Mouse (Mus musculus) kidney, postnatal 36 days (tissue): ENCODE measurements around the gene Lrch4.
A peak's percentile ranks its signal among the peaks of the same experiment; 100 is the strongest.
"Not testable (repeated sequence)": the region's sequence is repeated elsewhere in the genome, so short reads cannot be mapped to it uniquely, and the experiment has no call there.

Experiments
- DNase-seq, 2 experiments: peaks; one replicate each; pipeline ENCODE4 v3.0.0; 2021 to 2022; ENCODE audit warnings: mixed read lengths in 2 of 2

The Lrch4 gene

DNA sequence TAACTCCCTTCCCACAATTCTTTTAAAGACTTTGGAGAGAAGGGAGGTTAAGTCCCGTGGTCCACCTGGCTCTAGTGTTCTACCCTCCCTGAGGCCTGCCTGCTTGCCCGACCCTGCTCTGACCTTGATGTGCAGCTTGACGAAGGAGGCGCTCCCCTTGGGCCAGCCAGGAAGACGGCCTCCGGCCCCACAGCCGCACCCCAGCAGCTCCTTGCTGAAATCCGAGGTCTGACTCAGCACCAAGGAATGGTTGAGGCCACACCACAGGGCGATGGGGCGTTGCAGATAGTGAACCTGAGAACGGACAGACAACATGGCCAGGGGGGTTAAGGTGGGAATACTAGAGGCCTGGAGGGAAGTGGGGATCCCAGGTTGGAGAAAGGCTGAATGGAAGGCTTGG is 15.4 kb upstream of the Lrch4 start, which contains the start of gene Pcolce:
Gene Pcolce (minus strand): TSS at position 235 of the 400 bp plus-strand sequence.
- peak in 1 of 2 experiments; percentile 24 for DNase-seq

DNA sequence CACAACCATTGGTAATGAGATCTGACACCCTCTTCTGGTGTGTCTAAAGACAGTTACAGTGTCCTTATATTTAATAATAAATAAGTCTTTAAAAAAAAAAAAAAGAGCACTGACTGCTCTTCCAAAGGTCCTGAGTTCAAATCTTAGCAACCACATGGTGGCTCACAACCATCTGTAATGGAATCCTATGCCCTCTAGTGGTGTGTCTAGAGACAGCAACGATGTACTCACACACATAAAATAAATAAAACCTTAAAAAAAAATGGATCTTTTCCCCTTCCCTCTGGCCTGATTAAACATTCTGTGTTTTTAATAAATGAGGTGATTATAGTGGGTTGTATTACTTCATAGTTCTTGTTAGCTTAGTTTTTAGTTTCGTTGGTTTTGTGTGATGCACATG is 14.0 kb upstream of the Lrch4 start:
- DNase-seq: not testable (repeated sequence)

DNA sequence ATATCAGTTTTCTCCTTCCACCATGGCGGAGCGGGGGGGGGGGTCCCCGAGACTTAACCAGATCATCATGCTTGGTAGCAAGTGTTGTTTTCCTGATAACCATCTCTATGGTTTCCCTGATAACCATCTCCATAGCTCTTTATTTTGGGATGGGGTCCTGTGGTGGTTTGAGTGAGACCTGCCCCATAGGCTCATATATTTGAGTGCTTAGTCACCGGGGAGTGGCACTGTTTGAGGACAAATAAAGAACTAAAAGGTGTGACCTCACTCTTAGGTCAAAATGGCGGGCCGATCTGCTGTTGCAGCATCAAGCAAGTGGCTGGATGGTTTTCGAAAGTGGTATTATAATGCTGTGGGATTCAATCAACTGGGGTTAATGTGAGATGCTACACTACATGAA is 13.6 kb upstream of the Lrch4 start:
- DNase-seq: no peak

- no peak for DNase-seq
Measured at GRCm38 (mm10) chr5:137623937-137624530, 4.9 kb upstream of the Lrch4 start.

- peak in 1 of 2 experiments; percentile 47 for DNase-seq
Measured at GRCm38 (mm10) chr5:137627991-137628390, 930 bp upstream of the Lrch4 start.

- peak; percentile 85 for DNase-seq
Measured at GRCm38 (mm10) chr5:137629306-137629721, 393 bp downstream of the Lrch4 start.

GRCm38 (mm10) chr5:137629906-137630545 is 1.1 kb downstream of the Lrch4 start:
- peak; percentile 68 to 81 for DNase-seq

DNA sequence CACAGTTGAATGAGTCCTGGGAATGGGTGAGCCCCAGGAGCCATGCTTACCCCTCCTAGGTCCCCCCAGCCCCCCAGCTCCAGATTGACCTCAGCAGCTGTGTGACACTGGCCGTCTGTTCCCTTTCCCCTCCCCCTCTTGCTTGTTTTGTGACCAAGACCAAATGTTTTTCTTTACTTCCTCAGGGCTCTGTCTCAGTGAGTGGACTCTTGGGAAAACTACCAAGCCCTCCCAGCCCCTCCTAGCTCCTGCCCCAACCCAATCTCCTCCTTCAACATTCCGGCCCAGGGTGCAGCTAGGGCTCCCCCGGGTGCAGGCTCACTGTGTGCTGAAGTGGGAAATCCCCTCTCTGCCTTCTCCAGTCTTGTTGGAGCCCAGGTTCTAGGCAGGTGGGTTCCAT is 1.7 kb downstream of the Lrch4 start:
- peak; percentile 54 to 80 for DNase-seq

DNA sequence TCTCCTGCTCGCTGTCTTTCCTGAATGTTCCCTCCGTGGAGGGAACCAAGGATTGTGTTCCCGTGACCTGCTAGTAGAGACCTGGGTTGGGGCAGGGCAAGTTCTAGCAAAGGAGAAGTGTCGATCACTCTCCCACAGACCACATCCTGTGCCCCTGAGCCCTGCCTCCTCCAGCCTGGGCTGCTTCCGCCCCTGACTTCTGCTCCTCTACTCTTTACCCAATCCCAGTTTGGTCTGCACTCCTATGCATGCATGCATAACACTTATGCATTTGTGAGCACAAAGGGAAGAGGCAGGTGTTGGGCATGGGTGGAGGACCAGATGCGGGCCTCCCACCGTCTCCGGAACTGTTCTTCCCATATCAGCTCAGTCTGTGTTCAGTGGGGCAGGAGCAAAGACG is 2.2 kb downstream of the Lrch4 start:
- peak in 1 of 2 experiments; percentile 53 for DNase-seq

GRCm38 (mm10) chr5:137631591-137631990 is 2.7 kb downstream of the Lrch4 start:
- DNase-seq: no peak

DNA sequence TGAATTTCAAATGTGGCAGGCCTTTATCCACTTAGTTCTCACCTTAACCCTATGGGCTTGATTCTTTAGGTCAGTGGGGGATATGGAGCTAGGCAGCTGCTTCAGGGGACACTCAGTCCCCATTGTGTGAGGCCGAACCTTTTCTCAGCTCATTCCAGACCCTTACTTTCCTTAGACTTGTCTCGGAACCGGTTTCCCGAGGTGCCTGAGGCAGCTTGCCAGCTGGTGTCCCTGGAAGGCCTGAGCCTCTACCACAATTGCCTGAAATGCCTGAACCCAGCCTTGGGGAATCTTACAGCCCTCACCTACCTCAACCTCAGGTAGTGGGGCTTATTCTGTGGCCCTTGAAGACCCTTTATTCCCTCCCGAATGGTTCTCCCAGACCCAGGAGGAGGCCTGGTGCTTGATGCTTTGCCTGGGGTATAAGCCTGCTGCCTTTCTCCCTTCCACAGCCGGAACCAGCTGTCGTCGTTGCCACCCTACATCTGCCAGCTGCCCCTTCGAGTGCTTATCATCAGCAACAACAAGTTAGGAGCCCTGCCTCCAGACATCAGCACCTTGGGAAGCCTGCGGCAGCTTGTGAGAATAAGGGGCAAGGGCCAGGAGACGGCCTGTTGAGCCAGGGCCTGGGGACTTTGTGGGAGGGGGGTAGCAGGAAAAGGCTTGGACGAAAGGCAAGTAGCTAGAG is 4.6 kb downstream of the Lrch4 start:
- DNase-seq: peak in 1 of 2 experiments; percentile 57

- no peak for DNase-seq
Measured at GRCm38 (mm10) chr5:137639472-137639871, 10.6 kb downstream of the Lrch4 start.

GRCm38 (mm10) chr5:137641054-137641453 is 12.1 kb downstream of the Lrch4 start, which contains the start of gene Sap25:
Gene Sap25, plus strand, starts transcription at chr5:137641334.
- DNase-seq: peak in 1 of 2 experiments; percentile 79

DNA sequence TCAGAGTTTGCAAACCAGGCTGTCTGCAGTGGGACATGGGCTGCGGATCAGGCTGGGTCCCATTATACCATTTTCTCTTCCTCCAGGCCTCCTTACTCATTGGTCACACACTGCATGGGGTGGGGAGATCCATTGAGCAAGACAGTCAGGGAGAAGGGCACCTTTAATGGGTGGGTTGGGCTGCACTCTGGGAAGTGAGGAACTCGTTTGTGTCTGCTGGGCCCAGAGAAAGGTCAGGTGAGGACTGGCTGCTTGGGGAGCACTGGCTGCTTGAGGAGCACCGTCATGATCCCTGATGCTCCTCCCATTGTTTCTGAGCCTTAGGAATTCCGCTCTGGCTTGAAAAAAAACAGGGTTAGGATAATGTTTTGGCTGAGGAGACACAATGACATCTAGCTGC is 14.0 kb downstream of the Lrch4 start:
- no peak for DNase-seq

DNA sequence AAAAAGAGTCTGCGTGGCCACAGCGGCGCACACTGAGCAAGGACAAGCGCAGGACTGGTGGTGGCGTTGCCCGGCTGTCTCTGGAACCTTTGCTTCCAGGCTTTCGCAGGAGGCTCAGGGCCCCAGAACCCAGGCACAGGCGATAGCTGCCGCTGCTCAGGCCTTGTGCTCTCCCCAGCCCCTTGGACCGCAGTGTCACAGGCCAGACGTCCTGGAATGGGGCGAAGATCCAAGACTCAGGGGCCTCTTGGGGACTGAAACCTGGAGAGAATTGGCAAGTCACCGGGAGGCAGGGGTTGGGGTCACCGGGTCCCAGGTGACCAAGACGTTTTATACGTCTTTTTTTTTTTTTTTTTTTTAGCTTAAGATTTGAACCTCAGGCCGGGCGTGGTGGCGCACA is 15.6 kb downstream of the Lrch4 start:
- no peak for DNase-seq

GRCm38 (mm10) chr5:137645091-137645651 is 16.2 kb downstream of the Lrch4 start:
- DNase-seq: peak in 1 of 2 experiments; percentile 55

- DNase-seq: peak; percentile 50 to 57
Measured at GRCm38 (mm10) chr5:137645652-137646091, 16.8 kb downstream of the Lrch4 start, which contains the start of gene Irs3. Gene Irs3, minus strand, starts transcription at chr5:137645714.

GRCm38 (mm10) chr5:137647827-137648601 is 19.1 kb downstream of the Lrch4 start:
- no peak for DNase-seq

DNA sequence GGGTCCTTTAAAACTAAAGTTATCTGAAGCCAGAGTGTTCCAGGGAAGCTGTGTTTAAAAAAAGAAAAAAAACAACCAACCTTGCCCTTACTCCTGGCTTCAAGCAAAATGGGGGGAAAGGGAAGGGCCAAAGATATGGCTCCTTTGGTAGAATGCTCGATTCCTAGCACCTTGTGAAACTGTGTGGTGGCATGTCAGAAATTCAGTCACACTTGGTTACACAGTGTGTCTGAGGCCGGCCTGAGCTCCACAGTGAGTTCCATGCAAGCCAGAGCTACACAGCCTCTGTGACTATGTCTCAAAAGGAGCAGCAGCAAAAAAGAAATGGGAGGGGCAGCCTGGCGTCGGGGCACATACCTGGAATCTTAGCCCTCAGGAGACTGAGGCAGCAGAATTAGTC is 20.3 kb downstream of the Lrch4 start:
- no peak for DNase-seq

DNA sequence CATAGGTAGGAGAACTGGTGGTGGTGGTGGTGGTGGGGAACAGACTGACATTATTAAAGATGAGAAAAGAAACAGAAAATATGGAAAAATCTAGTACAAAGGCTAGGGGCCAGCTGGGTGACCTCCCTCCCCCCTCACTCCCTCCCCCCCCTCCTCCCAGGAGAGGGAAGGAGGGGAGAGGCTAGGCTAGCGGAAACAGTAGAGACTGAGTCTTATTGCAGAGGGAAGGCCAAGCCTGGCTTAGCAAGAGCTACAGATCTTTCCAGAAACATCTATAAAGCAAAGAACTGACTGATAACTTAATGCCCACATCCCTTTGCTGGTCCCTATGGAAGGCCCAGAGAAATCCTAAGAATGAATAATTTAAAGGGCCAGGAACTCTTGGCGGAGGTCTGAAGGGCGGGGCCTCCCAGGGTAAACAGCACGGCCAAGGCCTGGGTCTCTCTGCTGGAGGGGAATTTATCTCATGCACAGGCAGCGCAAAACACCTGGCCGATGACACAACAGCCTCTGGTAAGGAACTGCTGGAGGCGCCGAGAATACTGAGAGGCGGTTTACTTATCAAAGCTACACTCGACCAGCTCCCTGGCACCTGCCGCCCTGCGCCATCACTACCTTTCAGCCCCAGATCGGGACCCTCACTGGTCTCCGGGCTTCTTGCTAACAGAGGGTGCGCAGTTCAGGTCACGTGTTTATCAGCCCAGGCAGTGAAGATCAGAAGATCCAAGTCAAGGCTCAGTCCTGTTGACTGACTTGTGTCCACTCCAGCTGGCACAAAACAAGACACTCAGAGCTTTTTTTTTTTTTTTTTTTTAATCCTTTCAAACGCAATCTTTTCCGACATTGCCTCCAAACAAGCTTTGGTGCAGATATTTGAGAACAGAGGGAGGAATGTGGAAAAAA is 21.0 kb downstream of the Lrch4 start:
- no peak for DNase-seq

DNA sequence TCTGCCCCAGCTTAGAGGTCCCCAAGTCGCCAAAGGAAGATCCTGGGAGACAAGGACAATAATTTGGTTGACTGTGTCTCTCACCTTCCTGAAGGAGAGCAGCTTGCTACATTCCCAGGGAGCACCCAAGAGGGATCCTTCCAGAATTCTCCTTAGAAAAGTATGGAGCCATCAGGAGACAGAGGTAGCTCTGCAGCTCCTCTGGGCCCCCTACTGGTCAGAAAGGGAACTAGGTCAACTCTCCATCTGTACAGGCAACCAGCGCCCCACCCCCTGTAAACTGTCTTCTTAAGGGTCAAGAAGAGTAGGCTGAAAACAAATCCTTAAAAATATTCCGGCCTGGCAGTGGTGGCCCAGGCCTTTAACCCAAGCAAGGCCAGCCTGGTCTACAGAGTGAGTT is 23.6 kb downstream of the Lrch4 start:
- DNase-seq: peak; percentile 82 to 88
